Mouse (Mus musculus): ENCODE measurements around the gene Gnas.

The Gnas gene

DNA sequence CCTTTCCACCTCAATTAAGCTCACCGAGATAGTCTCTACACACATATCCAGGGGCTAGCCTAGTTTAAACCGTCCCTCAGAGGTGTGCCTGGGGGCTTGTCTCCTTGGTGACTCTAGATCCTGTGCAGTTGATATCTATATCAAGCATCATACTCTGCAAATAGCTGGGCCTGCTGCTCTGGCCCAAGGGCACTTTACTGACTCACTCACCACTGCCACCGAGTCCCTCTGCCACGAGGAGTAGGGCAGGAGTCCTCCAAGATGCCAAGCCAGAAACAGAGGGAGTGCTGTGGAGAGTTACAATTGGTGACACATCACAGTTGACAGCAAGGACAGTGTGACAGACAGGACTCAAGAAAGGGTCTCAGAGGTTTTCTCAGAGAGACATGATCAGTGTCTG lies 75.5 kb downstream of the Gnas start:
- no peak for DNase-seq (ENCODE audit: low spot score)

DNA sequence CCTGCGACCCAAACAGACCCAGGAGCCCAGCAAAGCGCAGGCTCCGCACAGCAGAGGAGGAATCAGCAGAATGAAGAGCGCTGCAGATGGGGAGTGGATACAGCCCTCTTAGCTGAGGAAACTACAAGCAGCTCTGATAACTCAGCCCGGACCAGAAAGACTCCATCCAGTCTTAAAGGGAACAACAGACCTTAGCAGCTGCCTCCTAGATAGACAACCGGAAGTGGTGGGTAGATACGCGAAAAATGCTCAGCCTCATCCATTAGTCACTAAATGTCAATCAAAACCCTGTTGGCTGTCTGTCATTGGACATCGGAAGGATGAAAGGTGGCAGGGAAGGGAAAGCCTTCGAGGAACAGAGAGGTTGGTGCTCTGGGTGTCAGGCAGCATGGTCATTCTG lies 82.5 kb downstream of the Gnas start:
- no peak for DNase-seq (ENCODE audit: low spot score)

DNA sequence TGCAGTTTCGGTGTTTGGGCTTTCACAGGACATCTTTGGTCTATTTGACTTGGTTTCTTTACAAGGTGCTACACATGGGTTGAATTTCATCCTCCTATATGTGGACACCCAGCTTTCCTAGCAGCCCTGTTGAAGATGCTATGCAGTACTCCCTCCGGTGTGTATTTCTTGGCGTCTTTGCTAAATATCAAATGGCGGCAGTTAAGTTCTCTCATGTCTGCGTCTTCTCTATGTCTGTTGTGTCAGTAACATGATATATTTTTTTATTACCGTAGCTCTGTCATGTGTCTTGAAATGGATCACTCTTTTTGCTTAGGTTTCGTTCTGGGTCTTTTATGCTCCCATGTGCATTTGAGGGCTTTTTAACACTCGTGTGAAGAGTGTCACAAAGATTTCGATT lies 96.9 kb downstream of the Gnas start:
- DNase-seq (ENCODE audit: low spot score): no peak

DNA sequence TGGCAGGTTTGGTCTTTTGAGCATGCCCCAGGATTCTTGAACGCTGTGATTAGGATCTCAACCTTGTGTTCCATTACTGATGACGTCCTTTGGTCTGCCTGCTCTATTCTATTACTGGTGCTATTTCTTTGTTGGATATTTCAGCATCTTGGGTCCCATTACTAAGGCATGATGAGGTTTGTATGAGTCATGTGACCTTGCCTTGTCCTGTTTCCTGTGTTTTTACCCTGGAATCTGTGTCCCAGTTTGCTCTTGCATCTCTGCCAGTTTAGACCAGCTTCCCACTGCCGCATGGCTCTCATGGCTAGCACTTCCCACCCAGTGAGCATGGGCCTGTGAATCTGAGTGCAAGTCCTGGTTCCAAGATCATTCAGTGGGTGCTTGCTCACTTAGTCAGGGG lies 107.8 kb downstream of the Gnas start:
- no peak for DNase-seq (ENCODE audit: low spot score)

DNA sequence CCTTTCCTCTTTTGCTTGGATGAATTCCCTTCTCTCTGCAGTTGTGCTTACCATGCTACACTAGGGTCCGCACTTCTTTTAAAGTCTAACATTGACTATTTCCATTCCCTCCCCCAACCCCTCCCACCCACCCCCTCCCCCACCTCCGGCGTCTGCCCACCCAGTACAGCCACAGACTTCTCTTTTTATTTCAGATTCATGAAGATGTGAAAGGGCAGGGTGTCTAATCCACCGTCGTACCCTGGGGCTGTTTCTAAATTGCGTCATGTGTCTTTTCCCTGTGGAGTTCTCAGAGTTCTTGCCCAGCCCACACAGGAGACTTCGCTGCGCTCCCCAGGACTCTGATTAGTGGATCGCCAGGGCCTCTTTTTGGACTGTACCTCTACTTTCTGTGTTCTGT lies 108.4 kb downstream of the Gnas start:
- no peak for DNase-seq (ENCODE audit: low spot score)

DNA sequence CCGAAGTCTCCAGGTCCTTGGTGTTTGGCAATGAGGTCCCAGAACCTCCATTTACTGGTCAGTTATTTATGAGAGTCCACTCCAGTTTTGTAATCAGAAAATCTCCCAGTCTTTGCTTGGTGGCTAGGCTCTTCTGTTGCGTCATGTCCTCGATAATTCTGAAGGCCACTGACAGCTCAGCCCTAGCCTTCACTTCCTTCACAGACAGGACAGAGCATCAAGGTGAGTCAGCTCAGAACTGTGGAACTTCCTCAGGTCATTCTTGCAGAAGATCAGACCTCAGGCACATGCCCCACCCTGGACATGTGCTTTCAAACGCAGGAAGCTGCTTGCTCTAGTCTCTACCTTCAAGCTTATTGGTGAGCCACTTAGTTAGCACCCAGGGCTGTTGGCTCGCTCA lies 109.3 kb downstream of the Gnas start:
- no peak for DNase-seq (ENCODE audit: low spot score)

All from testis, postnatal 10 days (tissue).